Mouse (Mus musculus) cerebellum, postnatal 10 days (tissue): ENCODE results near the gene Olfr704.
A peak's percentile ranks its signal among the peaks of the same experiment; 100 is the strongest.
"Not testable (repeated sequence)": the region's sequence is repeated elsewhere in the genome, so short reads cannot be mapped to it uniquely, and the experiment has no call there.

ENCODE experiments used
- DNase-seq, 2 experiments: peaks; one replicate each; pipeline ENCODE4 v3.0.0; 2021; ENCODE audit warnings: mixed read lengths in 2 of 2

The Olfr704 gene

DNA sequence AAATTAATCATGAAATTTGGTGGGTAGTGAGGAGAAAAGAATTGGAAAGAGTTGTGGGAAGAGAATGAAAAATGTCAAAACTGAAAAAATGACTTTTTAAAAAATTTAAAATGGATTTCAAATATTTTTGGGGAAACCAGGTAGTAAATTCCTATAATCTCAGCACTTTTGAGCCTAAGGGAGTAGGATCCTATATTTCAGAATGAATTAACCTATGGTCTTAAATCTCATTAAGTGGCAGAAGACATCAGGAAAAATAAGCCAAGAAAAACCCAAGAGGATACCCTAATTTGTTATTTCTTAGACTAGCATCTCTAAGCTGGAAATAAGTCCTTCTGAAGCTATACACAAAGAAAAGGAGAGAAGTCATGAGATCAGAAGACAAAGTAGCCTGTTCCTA, at the start of gene Olfr704:
Olfr704 (plus strand) TSS at position 301 of the 400 bp plus-strand sequence.
- no peak for DNase-seq

- no peak for DNase-seq
These were observed 49.2 kb upstream of the Olfr704 start, which contains the start of gene Olfr701 for GRCm38 (mm10) chr7:106813829-106814228. TSS of gene Olfr701 (plus strand) at chr7:106814129.

DNA sequence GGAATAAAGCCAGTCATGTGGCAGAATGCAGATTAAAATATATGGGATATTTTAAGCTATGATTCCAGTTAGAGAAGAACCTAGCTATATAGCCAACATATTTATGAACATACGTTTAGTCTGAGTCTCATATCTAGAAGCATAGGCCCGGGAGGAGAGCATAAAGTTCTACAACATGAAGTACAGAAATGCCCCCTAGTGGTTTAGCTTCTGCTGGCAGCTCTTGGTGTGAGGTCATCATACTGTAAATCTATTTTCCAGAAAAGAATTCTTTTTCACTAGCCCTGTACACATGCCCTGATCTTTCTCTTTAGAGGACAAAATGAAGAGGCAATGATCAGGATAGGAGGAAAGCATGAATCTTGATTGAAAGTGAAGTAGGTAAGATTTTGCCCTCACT, 47.2 kb upstream of the Olfr704 start:
- peak in 1 of 2 experiments; percentile 0 for DNase-seq

- no peak for DNase-seq
These were observed 44.6 kb upstream of the Olfr704 start for GRCm38 (mm10) chr7:106818414-106818813.

- no peak for DNase-seq
These were observed 29.2 kb upstream of the Olfr704 start, which contains the start of gene Olfr702 for GRCm38 (mm10) chr7:106833793-106834192. TSS of gene Olfr702 (minus strand) at chr7:106833893.

- no peak for DNase-seq
These were observed 19.9 kb upstream of the Olfr704 start, which contains the start of gene Olfr703 for GRCm38 (mm10) chr7:106843060-106843459. TSS of gene Olfr703 (plus strand) at chr7:106843360.

- no peak for DNase-seq
These were observed 13.8 kb downstream of the Olfr704 start, which contains the start of gene Olfr705 for GRCm38 (mm10) chr7:106876791-106877190. TSS of gene Olfr705 (minus strand) at chr7:106876891.

- no peak for DNase-seq
These were observed 25.1 kb downstream of the Olfr704 start, which contains the start of gene Olfr706 for GRCm38 (mm10) chr7:106888062-106888461. TSS of gene Olfr706 (minus strand) at chr7:106888162.

DNA sequence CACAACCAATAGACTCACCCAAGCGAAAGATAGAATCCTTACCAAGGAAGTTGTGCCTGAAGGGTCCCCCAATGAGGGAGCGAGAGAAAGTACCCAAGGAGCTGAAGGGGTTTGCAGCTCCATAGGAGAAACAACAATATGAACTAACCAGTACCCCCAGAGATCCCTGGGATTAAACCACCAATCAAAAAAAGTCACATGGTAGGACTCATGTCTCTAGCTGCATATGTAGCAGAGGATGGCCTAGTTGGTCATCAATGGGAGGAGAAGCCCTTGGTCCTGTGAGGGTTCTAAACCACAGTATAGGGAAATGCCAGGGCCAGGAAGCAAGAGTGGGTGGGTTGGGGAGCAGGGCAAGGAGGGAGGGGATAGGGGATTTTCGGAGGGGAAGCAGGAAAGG, 38.2 kb downstream of the Olfr704 start, which contains the start of gene Olfr707:
Olfr707 (minus strand) TSS at position 101 of the 400 bp plus-strand sequence.
- DNase-seq: not testable (repeated sequence)

GRCm38 (mm10) chr7:106907676-106908075, 44.7 kb downstream of the Olfr704 start, which contains the start of gene Olfr1532-ps1:
TSS of gene Olfr1532-ps1 (plus strand) at chr7:106908001.
- no peak for DNase-seq
